Mouse (Mus musculus): ENCODE measurements around the gene Itgav.
A peak's percentile ranks its signal among the peaks of the same experiment; 100 is the strongest.

The Itgav gene

DNA sequence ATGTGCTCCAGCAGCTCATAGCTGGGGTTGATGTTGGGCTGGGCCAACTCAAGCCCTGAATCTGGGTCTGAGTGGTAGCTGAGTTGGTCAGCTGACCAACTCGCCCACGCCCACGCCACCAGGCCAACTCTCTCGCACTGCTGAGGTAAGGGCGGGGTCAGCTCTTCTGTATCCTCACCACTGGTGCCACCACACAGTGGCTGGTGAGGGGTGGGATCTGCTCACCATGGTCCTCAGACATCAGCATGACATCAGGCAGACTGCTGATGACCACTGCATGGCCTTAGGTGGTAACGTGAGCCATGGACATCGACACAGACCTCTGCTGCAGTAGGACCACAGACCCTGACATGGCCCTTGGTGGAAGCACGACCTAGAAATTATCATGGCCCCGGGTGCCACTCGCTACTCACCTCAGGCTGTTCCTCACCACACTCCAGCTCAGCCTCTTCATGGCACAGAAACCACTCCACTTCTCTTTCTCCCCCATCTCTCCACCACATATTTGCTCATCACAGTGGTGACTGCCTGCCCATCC, 24.5 kb downstream of the Itgav start:
- DNase-seq (ENCODE audit: low read depth), result no peak

GRCm38 (mm10) chr2:83753008-83753407, 28.8 kb downstream of the Itgav start:
- DNase-seq (ENCODE audit: low read depth), result no peak

DNA sequence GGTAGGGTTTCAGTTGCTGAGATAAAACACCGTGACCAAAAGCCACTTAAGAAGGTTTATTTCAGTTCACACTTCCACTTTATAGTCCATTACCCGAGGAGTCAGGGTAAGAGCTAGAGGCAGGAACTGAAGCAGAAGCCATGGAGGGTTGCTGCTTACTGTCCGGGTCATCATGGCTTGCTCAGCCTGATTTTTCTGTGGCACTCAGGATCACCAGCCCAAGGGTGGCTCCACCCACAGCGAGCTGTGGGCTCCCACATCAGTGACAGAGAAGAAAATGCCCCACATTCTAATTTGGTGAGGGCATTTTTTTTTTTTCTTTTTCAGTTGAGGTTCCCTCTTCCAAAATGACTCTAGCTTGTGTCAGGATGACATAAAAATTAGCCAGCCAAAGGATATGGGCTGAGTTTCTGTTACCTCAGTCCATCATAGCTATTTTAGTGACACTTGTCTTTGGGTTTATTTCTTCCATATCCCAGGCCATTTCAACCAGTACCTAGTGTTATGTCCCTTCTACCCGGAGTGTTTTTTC, 30.2 kb downstream of the Itgav start:
- no peak for DNase-seq (ENCODE audit: low read depth)

- no peak for DNase-seq (ENCODE audit: low read depth)
These were observed 34.5 kb downstream of the Itgav start for GRCm38 (mm10) chr2:83758606-83759215.

GRCm38 (mm10) chr2:83759216-83759648, 35.0 kb downstream of the Itgav start:
- no peak for DNase-seq (ENCODE audit: low read depth)

GRCm38 (mm10) chr2:83759667-83760066, 35.5 kb downstream of the Itgav start:
- DNase-seq (ENCODE audit: low read depth), result no peak

DNA sequence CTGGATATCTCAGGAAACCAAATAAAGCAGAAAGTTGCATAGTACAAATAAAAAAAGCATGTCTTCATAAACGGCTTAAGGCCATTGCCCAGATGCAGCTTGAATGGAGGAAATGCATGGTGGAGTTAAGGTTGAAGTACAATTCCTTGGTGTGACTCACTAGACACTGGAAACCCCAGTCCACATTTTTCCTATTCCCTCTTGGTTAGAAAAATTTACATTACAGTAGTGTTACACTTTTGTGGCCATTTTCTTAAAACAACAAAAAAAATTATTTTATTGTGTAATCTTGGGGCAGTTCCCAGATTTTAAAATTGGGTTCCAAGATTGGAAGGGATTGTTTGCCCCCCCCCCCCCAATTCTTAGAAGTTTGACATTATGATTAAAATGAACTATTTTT, 35.9 kb downstream of the Itgav start:
- no peak for DNase-seq (ENCODE audit: low read depth)

DNA sequence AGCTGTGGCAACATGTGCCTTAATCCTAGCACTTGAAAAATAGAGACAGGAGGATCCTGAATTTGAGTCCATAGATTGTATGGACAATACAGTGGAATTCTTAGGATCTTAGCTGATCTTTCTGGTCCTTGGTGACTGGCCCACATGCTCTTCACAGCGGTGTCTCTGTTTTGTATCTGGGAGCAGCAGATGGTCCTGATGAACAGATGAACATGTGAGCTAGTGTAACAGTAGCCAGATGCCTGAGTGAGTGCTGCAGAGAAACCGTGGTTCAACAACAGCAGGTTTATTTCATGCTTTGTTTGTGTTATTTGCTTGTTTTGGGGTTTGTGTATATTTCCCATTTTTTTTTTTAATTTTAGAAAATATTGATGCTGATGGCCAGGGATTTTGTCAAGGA, 37.3 kb downstream of the Itgav start:
- no peak for DNase-seq (ENCODE audit: low read depth)

DNA sequence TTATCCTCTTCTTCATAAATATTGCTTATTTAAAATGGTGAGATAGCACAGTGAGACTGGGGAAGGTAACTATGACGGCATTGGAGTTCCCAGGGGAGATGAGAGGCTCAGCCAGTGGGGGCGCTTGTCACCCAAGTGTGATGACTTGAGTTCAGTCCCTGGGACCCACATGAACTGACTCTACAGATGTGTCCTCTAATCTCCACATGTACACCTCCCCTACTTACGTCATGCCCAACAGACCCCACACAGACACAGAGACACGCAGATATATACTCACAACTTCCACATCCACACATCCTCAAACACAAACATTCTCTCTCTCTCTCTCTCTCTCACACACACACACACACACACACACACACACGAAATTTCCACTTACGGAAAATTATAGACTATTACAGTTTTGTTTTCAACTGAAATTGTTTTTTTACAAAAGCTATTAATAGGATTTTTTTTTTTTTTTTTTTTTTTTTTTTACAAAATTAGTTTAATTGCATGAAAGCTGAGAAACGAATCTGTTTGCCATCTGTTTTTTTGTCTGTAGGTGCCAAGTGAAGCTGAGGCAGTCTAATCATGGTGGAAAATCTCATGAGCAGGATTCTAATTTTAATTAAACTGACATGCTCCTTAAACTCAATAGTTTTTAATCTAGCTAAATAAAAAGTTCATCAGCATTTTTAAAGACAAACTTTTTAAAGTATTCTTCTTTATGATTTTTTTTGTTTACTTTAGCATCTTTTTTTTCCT, 38.1 kb downstream of the Itgav start:
- no peak for DNase-seq (ENCODE audit: low read depth)

DNA sequence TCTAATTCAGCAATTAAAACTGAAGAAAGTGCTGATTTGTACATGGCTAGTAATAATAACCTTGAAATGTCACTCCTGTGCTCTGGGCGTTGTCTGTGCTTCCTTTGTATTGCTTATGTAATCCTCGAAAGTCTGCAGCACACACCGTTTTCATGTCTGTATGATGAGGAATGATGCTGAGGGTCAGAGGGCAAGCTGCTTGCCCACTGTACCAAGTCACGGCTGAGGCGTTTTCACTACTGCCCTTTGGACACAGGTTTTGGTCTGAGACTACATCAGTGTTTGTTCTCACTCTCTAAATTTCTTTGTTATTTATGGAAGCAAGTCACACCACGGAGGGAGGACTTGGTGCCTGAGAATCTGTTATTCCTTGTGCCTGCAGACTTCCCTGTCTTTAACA, 41.9 kb downstream of the Itgav start:
- no peak for DNase-seq (ENCODE audit: low read depth)

DNA sequence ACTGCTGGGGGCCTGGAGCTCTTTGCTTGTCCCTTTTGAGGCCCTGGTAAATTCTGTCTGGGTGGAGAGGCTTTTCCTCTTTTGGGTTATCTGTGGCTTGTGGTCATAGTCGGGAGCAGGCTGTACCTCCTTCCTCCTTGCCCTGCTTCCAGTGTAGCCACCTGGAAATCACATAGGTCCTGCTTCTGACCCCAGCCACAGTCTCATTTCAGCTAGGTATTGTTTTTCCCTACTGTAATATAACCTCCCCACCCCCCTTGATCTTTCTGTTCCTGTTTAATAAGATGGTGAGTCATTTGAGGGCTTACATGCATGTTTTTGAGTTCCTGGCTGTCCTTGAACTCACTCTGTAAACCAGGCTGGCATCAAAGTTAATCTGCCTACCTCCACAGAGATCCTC, 42.7 kb downstream of the Itgav start:
- no peak for DNase-seq (ENCODE audit: low read depth)

GRCm38 (mm10) chr2:83768311-83769047, 44.3 kb downstream of the Itgav start:
- no peak for DNase-seq (ENCODE audit: low read depth)

DNA sequence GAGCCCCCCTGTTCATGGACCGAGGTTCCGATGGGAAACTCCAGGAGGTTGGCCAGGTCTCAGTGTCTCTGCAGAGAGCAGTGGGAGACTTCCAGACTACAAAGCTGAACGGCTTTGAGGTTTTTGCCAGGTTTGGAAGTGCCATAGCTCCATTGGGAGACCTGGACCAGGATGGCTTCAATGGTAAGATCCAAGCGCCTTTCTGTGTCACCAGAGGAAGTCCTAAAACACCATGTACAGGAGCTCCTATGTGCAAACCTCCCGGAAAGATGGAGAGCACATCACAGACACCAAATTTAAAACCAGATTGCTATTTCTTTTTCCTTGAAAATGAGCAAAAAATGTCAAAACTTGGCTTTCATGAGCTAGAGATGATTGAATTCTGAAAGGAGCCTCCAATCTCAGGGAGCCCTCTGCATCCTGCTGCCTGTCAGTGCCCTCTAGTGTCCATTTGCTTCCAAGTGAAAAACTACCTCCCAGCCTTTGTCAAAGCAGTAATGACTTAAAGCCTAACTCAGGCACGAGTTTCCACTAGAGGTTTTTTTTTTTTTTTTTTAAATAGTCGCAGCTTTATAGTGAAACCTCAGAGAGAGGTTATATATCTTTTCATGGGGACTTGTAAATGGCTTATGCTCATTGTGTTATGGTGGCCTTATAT, 47.1 kb downstream of the Itgav start:
- DNase-seq (ENCODE audit: low read depth), result peak; percentile 19

DNA sequence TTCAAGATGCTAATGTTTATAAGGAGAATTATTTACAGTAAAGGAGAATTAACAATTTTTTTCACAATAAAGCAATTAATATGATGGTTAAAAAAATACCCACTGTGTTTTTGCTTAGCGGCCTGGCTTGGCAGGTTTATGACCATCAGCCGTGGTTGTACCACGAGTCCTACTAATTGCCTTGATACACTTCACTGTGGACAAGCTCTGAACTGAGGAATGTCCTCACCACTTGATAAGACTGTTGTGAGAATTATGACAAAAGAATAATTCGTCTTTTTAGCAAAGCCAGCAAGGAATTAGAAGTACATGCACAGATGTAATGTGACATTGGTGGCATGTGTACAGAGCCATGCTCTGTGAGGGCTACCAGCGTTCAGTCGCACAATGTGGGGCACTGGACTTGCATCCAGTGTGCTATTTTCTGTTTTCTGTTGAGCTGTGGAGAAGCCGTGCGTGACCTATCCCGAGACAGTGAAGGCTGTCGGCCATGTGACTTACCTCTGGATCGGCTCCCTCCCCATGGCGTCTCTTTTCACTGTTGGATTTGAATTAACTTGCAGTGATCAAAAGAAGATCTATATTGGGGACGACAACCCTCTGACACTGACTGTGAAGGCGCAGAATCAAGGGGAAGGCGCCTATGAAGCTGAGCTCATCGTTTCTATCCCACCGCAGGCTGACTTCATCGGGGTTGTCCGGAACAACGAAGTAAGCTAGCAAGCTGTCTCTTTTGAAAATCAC, 67.3 kb downstream of the Itgav start:
- no peak for DNase-seq (ENCODE audit: low read depth)

GRCm38 (mm10) chr2:83792102-83792501, 67.9 kb downstream of the Itgav start:
- no peak for DNase-seq (ENCODE audit: low read depth)

- no peak for DNase-seq (ENCODE audit: low read depth)
These were observed 71.6 kb downstream of the Itgav start for GRCm38 (mm10) chr2:83795766-83796165.

GRCm38 (mm10) chr2:83797902-83798497, 73.8 kb downstream of the Itgav start:
- DNase-seq (ENCODE audit: low read depth), result no peak

DNA sequence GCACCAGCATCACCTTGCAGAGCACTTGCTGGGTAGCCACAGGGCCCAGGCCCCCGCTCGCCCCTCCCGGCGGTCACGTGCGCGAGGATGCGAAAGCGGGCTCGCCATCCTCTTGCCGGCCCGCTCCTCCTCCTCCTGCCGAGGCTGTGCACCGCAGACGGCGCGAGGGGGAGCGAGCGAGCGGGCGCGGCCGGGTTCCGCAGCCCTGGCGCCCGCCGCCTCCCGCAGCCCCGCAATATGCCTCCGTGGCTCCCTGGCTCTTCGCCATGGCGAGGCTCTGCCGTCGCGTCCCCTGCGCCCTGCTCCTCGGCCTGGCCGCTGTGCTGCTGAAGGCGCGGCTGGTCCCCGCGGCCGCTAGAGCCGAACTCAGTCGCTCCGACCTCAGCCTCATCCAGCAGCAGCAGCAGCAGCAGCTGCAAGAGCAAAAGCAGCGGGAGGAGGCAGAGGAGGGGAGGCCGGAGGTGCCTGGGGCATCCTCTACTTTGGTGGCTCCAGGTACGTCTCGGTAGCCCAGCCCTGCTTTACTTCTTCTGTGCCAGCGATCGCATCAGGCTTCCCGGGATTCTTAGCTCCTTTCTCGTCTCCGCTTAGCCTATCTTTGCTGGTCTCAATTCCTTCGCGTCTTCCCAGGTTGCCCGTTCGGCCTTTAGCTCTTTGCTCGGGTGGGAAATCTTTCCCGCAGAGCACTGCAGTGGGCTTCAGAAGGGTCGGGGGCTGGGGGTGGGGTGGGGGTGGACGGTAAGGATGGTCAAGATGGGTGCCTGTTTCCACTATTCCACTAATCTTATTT, 88.5 kb downstream of the Itgav start, which contains the start of gene Fam171b:
Gene Fam171b, plus strand, starts transcription at position 154 of the 790 bp plus-strand sequence.
- no peak for DNase-seq (ENCODE audit: low read depth)

GRCm38 (mm10) chr2:83813273-83813892, 89.2 kb downstream of the Itgav start:
- DNase-seq (ENCODE audit: low read depth), result no peak

DNA sequence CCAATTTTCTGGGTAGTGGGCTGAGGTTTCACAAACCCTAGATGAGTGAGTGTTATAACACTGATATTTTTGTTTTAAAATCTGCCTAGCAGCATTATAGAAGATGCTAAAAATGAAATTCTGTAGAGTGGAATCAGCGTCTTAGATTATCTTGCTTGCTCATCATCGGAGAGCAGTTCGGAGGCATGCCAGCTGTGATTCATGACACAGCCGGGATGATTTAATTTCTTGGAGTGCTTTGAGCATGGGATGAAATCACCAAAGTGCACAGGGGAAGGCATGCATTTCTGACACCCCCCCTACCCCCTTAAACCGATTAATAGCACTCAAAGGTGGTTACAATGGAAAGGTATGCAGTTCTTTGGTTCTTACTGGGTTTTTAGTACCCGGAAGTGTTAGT, 89.8 kb downstream of the Itgav start:
- no peak for DNase-seq (ENCODE audit: low read depth)
